Mouse (Mus musculus): ENCODE data around the gene Ddo. TPM values are rescaled to one million over a fixed set of nuclear protein-coding genes. Genes with fewer than 3 reads are reported as not detected.

Gene Ddo
- polyA plus RNA-seq (2014; fragmentation: Nextera tagmentation; extraction: Ambion mirVana) = 0.75 and 0.79 TPM in 2 replicates

DNA sequence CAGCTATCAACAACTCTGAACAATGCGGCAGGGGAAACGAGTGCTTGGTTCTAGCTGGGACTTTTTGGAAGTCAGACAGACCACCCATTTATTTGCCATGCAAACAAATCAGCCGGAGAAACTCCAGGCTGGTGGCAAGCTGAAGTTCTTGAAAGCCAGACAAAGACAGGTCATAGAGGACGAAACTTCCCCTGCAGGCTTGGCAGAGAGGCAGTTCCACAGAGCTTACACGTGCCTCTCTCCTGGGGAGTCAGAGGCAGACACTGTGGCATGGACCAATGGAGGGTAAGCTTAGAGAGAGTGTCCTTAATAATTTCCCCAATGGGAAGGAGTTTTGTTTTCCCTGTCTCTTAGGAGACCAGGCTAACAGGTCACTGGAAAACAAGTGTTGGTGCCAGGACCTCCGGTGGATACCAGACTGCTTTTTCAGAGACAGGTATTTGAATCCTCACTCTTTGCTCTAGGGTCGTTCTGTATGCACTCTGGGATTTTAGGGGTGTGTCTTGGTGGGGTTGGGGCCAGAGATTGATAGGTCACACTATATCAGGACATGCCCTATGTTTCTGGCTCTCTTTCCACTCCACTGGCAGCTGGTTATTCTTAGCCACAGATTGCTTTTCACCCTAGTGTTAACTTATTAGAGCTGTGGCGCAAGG, at the start of gene Ddo:
Gene Ddo (plus strand): TSS at position 356 of the 656 bp plus-strand sequence.
- H3K9me3 ChIP-seq (replicated peaks; ENCODE audit: control insufficient read depth, low read length) = no peaks in the 10 kb centered on the region
- no peaks in the 10 kb centered on the region for H3K27me3 ChIP-seq (replicated peaks; ENCODE audit: control insufficient read depth, insufficient read depth, low read length)
- no peak within 1 kb of the TSS for H3K9ac ChIP-seq (ENCODE audit: low read length)
- H3K27ac ChIP-seq (ENCODE audit: low read depth, low read length) = no peak within 1 kb of the TSS
- WGBS = 78% methylated on average over 8 of the region's 8 CpGs
- ATAC-seq = no peak
- H3K4me3 ChIP-seq (ENCODE audit: low read depth, low read length) = no peak within 1 kb of the TSS
- DNase-seq (ENCODE audit: low spot score) = no peak
- no peak within 1 kb of the TSS for H3K4me2 ChIP-seq (ENCODE audit: low read length)
- H3K4me1 ChIP-seq (ENCODE audit: control insufficient read depth, insufficient read depth, low read length) = no peaks in the 10 kb centered on the region
- H3K36me3 ChIP-seq (ENCODE audit: control insufficient read depth, insufficient read depth, low read length) = no peaks in the 10 kb centered on the region

DNA sequence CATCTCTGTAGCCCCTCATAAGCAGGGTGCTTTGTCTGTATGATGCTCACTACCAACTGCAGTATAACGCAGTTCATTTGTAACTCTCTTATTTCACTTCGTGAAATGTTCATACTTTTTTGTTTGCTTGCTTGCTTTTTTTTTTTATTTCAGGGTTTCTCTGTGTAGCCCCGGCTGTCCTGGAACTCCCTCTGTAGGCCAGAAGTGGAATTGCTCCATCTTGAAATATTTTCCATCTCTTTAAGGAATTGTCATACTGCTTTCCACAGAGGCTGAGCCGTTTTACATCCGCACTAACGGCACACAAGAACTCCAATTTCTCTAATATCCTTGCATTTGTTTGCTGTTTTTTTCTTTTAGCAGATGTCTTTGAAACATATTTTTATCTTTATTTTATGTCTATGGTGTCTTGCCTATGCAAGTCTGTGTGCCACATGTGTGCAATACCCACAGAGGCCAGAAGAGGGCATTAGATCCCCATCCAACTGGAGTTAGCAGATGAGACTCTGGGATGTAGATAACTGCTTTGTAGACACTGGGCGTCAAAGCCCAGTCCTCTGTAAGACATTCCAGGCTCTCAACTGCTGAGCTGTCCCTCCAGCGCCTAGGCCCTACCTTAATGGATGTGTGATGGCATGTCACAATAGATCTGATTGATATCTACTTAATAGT, 46.1 kb upstream of the Ddo start:
- Histone ChIP-seq H3K4me2 (ENCODE audit: low read length) (no peak overlapping the region), H3K27ac (ENCODE audit: low read depth, low read length) (no peak overlapping the region), H3K4me3 (ENCODE audit: low read depth, low read length) (no peak overlapping the region), H3K36me3 (ENCODE audit: control insufficient read depth, insufficient read depth, low read length) (no peaks in the 10 kb centered on the region), H3K9me3 (replicated peaks; ENCODE audit: control insufficient read depth, low read length) (no peaks in the 10 kb centered on the region; the same call in 1 of the 2 replicates), H3K4me1 (ENCODE audit: control insufficient read depth, insufficient read depth, low read length) (no peaks in the 10 kb centered on the region), H3K27me3 (replicated peaks; ENCODE audit: control insufficient read depth, insufficient read depth, low read length) (no peaks in the 10 kb centered on the region), H3K9ac (ENCODE audit: low read length) (no peak overlapping the region)
- WGBS = 81% methylated on average over 8 of the region's 8 CpGs
- DNase-seq (ENCODE audit: low spot score) (peak; percentile 11), ATAC-seq (no peak)

DNA sequence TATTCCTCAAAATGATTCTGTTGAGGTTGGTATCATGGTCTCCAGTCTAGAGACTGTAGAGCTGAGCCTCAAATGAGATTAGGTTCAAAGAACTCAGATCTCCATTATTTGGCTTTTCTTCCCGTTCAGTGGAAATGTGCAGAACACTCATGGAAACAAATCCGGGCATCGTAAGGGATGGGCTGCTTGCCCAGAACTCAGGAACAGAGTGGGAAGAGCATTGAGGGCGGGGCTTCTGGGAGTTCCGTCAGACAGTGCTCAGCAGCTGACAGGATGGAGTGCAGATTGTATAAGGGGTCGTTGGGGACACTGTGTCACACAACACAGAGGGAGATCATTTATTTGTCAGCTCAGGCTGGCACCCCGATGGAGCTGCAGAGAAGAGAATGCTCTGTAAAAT, 37.6 kb upstream of the Ddo start:
- no peak for ATAC-seq
- H3K4me3 ChIP-seq (ENCODE audit: low read depth, low read length) = no peak overlapping the region
- H3K9me3 ChIP-seq (replicated peaks; ENCODE audit: control insufficient read depth, low read length) = no peaks in the 10 kb centered on the region
- no peak overlapping the region for H3K4me2 ChIP-seq (ENCODE audit: low read length)
- H3K27me3 ChIP-seq (replicated peaks; ENCODE audit: control insufficient read depth, insufficient read depth, low read length) = no peaks in the 10 kb centered on the region
- DNase-seq (ENCODE audit: low spot score) = peak; percentile 23
- WGBS = 62% methylated on average over 7 of the region's 7 CpGs
- no peaks in the 10 kb centered on the region for H3K36me3 ChIP-seq (ENCODE audit: control insufficient read depth, insufficient read depth, low read length)
- H3K4me1 ChIP-seq (ENCODE audit: control insufficient read depth, insufficient read depth, low read length) = no peaks in the 10 kb centered on the region
- H3K27ac ChIP-seq (ENCODE audit: low read depth, low read length) = no peak overlapping the region
- H3K9ac ChIP-seq (ENCODE audit: low read length) = no peak overlapping the region

DNA sequence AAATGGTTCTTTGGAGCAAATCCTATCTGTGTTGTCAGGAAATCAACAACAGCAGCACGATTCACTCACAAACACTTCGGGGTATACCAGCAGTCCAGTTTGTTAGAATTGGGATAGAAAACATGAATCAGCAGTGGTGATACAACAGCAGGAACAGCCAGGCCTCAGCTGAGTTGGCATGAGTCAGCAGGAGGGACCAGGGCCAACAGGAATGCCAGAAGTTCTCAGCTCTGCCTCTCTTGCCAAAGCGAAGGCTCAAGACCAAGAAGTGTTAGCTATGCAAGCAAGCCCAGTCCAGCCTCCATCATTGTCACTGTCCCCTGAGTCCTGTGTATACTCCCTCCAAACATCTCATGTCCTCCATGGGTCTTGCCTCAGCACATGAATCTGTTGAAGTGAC, 32.6 kb upstream of the Ddo start:
- Histone ChIP-seq H3K36me3 (ENCODE audit: control insufficient read depth, insufficient read depth, low read length) (no peaks in the 10 kb centered on the region), H3K27ac (ENCODE audit: low read depth, low read length) (no peak overlapping the region), H3K4me2 (ENCODE audit: low read length) (no peak overlapping the region), H3K9ac (ENCODE audit: low read length) (no peak overlapping the region), H3K4me3 (ENCODE audit: low read depth, low read length) (no peak overlapping the region), H3K4me1 (ENCODE audit: control insufficient read depth, insufficient read depth, low read length) (no peaks in the 10 kb centered on the region), H3K9me3 (replicated peaks; ENCODE audit: control insufficient read depth, low read length) (no peaks in the 10 kb centered on the region), H3K27me3 (replicated peaks; ENCODE audit: control insufficient read depth, insufficient read depth, low read length) (no peaks in the 10 kb centered on the region)
- DNase-seq (ENCODE audit: low spot score) (no peak), ATAC-seq (no peak)
- 91% methylated on average over 3 of the region's 3 CpGs for WGBS

DNA sequence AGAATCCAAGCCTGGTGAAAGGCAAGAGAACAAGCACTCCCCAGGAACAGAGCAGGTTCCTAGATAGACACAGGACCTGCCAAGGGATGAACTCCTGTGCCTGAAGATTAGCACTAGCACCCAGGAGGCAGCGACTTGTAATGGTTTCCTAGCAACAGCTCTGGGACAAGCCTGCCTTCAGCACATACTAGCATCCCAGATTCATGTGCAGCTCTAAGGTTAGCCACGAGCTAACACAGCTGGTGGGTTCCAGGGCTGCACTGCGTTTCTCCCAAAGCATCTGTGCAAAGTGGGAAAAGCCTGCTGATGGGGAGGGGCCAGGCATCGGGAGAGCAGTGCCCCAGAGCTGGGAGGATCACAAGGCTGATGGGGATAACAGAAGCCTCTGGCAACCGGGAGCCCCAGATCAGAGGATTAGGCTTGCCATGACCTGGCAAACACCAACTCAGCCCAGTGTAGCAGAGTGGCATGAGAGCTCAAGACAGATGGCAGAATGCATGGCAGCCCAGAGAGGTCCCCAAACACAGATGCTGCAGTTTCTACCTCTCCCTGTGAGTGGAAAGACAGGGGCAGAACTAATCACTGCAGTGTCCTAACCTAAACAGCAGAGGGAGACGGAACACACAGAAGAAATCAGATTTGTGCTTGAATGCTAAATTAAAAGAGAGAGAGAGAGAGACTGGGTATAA, 25.0 kb upstream of the Ddo start:
- H3K9ac ChIP-seq (ENCODE audit: low read length) = no peak overlapping the region
- WGBS = 52% methylated on average over 6 of the region's 6 CpGs
- no peaks in the 10 kb centered on the region for H3K36me3 ChIP-seq (ENCODE audit: control insufficient read depth, insufficient read depth, low read length)
- 0 out of 2 replicates have a peak, but pooled peaks cover 4% of the 10 kb centered on the region for H3K9me3 ChIP-seq (replicated peaks; ENCODE audit: control insufficient read depth, low read length)
- peak; percentile 45 for DNase-seq (ENCODE audit: low spot score)
- no peaks in the 10 kb centered on the region for H3K4me1 ChIP-seq (ENCODE audit: control insufficient read depth, insufficient read depth, low read length)
- no peaks in the 10 kb centered on the region for H3K27me3 ChIP-seq (replicated peaks; ENCODE audit: control insufficient read depth, insufficient read depth, low read length)
- ATAC-seq = peak; percentile 37; the same call in 1 of the 2 replicates
- H3K4me3 ChIP-seq (ENCODE audit: low read depth, low read length) = no peak overlapping the region
- no peak overlapping the region for H3K27ac ChIP-seq (ENCODE audit: low read depth, low read length)
- no peak overlapping the region for H3K4me2 ChIP-seq (ENCODE audit: low read length)

DNA sequence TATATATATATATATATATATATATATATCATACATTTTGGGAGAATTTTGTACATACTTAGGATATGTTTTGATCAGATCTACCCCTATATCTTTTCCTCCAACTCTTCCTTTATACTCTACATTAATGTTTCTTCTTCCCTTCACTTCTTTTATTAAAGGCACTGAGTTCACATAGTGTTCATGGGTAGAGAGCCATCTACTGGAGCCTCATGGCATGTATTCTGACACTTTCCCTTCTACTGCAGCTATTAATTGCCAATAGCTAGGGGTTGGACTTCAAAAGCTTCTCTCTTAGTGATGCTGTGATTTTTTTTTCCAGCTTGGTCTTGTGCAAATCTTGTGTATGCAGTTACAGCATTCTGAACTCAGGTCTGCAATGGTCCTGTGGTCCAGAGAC, 11.8 kb upstream of the Ddo start:
- Histone ChIP-seq H3K27me3 (replicated peaks; ENCODE audit: control insufficient read depth, insufficient read depth, low read length) (no peaks in the 10 kb centered on the region), H3K4me2 (ENCODE audit: low read length) (no peak overlapping the region), H3K27ac (ENCODE audit: low read depth, low read length) (no peak overlapping the region), H3K9ac (ENCODE audit: low read length) (no peak overlapping the region), H3K4me3 (ENCODE audit: low read depth, low read length) (no peak overlapping the region), H3K9me3 (replicated peaks; ENCODE audit: control insufficient read depth, low read length) (no peaks in the 10 kb centered on the region), H3K4me1 (ENCODE audit: control insufficient read depth, insufficient read depth, low read length) (no peaks in the 10 kb centered on the region), H3K36me3 (ENCODE audit: control insufficient read depth, insufficient read depth, low read length) (no peaks in the 10 kb centered on the region)
- DNase-seq (ENCODE audit: low spot score) = no peak
- no peak for ATAC-seq

DNA sequence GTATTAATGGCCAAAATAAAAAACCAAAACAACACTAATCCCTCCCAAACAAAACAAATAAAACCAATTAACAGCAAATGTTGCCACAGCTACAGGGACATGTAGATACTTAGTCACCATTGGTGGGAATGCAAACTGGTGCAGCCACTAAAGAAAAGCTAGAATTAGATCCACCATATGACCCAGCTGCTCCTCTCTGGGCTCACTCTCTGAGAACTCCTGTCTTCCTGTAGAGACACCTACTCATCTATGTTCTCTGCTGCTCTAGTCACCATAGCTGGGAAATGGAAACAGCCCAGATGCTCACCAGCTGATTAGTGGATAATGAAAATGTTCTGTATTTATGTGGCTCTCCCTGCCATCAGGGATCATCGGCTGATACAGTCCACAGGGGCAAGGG, 10.1 kb upstream of the Ddo start:
- Histone ChIP-seq H3K4me2 (ENCODE audit: low read length) (no peak overlapping the region), H3K9ac (ENCODE audit: low read length) (no peak overlapping the region), H3K4me3 (ENCODE audit: low read depth, low read length) (no peak overlapping the region), H3K4me1 (ENCODE audit: control insufficient read depth, insufficient read depth, low read length) (no peaks in the 10 kb centered on the region), H3K27ac (ENCODE audit: low read depth, low read length) (no peak overlapping the region), H3K36me3 (ENCODE audit: control insufficient read depth, insufficient read depth, low read length) (no peaks in the 10 kb centered on the region), H3K9me3 (replicated peaks; ENCODE audit: control insufficient read depth, low read length) (no peaks in the 10 kb centered on the region), H3K27me3 (replicated peaks; ENCODE audit: control insufficient read depth, insufficient read depth, low read length) (no peaks in the 10 kb centered on the region)
- no peak for ATAC-seq
- no peak for DNase-seq (ENCODE audit: low spot score)
- WGBS = 74% methylated on average over 1 of the region's 1 CpGs

DNA sequence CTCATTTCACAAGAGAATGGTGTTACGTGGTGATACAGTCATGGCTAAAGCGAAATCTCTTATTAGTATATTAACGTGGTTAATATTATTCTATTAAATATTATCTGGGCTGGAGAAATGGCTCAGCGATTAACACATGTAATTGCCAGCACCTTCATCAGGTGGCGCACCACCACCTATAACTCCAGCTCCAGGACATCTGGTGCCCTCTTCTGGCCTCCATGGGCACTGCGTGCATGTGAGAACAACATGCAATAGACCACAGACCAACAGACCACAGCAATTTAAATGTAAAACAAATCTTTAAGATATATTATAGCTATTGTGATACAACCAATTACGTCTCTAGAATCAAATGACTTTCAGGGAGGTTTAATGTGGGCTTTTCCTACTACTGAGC, 671 bp upstream of the Ddo start:
- Histone ChIP-seq H3K27ac (ENCODE audit: low read depth, low read length) (no peak overlapping the region), H3K4me2 (ENCODE audit: low read length) (no peak overlapping the region), H3K36me3 (ENCODE audit: control insufficient read depth, insufficient read depth, low read length) (no peaks in the 10 kb centered on the region), H3K4me3 (ENCODE audit: low read depth, low read length) (no peak overlapping the region), H3K9ac (ENCODE audit: low read length) (no peak overlapping the region), H3K9me3 (replicated peaks; ENCODE audit: control insufficient read depth, low read length) (no peaks in the 10 kb centered on the region), H3K27me3 (replicated peaks; ENCODE audit: control insufficient read depth, insufficient read depth, low read length) (no peaks in the 10 kb centered on the region), H3K4me1 (ENCODE audit: control insufficient read depth, insufficient read depth, low read length) (no peaks in the 10 kb centered on the region)
- DNase-seq (ENCODE audit: low spot score) (no peak), ATAC-seq (no peak)
- 79% methylated on average over 7 of the region's 7 CpGs for WGBS

DNA sequence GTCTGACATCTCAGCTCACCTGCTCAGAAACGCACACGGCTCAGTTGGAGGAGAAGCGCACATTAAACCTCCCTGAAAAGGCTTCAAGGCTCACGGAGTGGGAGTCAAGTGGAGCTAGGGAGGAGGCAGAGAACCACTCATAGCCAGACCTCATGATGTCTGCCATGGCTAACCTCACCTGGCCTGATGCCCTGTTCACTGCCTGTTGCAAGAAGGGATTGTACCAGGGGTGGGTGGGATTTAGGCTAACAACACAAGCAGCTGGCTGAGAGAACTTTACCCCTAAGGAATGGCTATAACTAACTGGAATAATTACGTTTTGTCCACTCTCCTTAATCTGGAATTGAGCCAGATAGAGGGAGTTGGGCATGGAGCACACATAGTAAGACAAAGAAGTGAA, 646 bp downstream of the Ddo start:
- Histone ChIP-seq H3K9me3 (replicated peaks; ENCODE audit: control insufficient read depth, low read length) (no peaks in the 10 kb centered on the region), H3K4me1 (ENCODE audit: control insufficient read depth, insufficient read depth, low read length) (no peaks in the 10 kb centered on the region), H3K36me3 (ENCODE audit: control insufficient read depth, insufficient read depth, low read length) (no peaks in the 10 kb centered on the region), H3K4me3 (ENCODE audit: low read depth, low read length) (no peak overlapping the region), H3K9ac (ENCODE audit: low read length) (no peak overlapping the region), H3K4me2 (ENCODE audit: low read length) (no peak overlapping the region), H3K27me3 (replicated peaks; ENCODE audit: control insufficient read depth, insufficient read depth, low read length) (no peaks in the 10 kb centered on the region), H3K27ac (ENCODE audit: low read depth, low read length) (no peak overlapping the region)
- no peak for DNase-seq (ENCODE audit: low spot score)
- WGBS = 75% methylated on average over 5 of the region's 5 CpGs
- no peak for ATAC-seq
